ENCODE assay signal across 33 mouse cellular contexts in the genomic region with DNA sequence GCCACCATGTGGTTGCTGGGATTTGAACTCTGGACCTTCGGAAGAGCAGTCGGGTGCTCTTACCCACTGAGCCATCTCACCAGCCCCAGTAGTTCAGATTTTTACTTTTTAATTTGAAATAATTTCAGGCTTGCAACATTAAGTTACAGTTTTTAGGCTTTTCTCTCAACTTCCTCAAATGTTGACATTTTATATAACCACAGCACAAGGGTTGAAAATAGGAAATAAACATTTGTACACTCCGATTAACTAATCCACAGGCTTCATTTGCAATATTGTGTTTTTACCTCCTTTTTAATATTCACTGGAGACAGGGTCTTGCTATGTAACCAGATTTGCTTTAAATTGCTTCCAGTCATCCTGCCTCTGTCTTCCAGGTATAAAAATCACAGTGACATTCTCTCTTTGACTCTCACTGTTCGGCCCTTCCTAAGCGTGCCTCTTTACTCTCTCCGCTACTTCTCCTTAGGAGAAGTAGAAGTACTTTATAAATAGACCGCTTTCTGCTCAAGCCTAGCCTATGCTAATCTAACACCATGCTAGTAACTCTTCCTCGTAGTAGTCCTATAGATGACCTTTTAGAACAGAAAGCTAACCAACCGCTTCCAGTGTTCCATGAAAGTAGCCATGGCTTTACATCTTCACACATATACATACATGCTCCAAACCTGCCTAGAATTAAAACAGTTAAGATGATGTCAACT.
DNase-seq lines count a peak whose midpoint lies in the region; ATAC-seq and TF ChIP-seq lines count a peak whose summit lies in the region.
"Had no signal": no experiment of that assay in that cellular context is flagged by ENCODE, and none has a peak within 500 bp of the region (broad histone marks: within the 10 kb centered on the region; RNA-seq: fewer than 3 reads in every experiment).

No protein-coding gene starts in this region.

- no peak for TF ChIP-seq CTCF in hindbrain, postnatal 0 days (IDR thresholded peaks at IDR 0.05; ENCODE audit: low read depth)

- H3K4me1 ChIP-seq in kidney, embryonic 14.5 days (ENCODE audit: control insufficient read depth, insufficient read depth, low read length): no peaks in the 10 kb centered on the region
- peaks cover 1% of the 10 kb centered on the region; the same call in 1 of the 2 replicates for H3K4me1 ChIP-seq in hindbrain, postnatal 0 days (ENCODE audit: insufficient read depth, low read length)
- peaks cover 8% of the 10 kb centered on the region for H3K4me1 ChIP-seq in midbrain, embryonic 14.5 days (ENCODE audit: control insufficient read depth, insufficient read depth, low read length)

- H3K36me3 ChIP-seq in kidney, embryonic 14.5 days (ENCODE audit: control insufficient read depth, insufficient read depth, low read length): peaks cover 4% of the 10 kb centered on the region; the same call in 1 of the 2 replicates
- no peaks in the 10 kb centered on the region for H3K36me3 ChIP-seq in hindbrain, postnatal 0 days (ENCODE audit: insufficient read depth, low read length)
- peaks cover 3% of the 10 kb centered on the region; the same call in 1 of the 2 replicates for H3K36me3 ChIP-seq in midbrain, embryonic 14.5 days (ENCODE audit: control insufficient read depth, insufficient read depth, low read length)
- H3K36me3 ChIP-seq: forebrain, embryonic 12.5 days; intestine, embryonic 15.5 days had no signal

- H3K27ac ChIP-seq in kidney, embryonic 14.5 days (ENCODE audit: low read depth, low read length): no peak overlapping the region
- H3K27ac ChIP-seq in hindbrain, postnatal 0 days: no peak overlapping the region
- H3K27ac ChIP-seq in midbrain, embryonic 14.5 days (replicated peaks; ENCODE audit: low read depth, low read length): no peak overlapping the region
- H3K27ac ChIP-seq: embryonic facial prominence, embryonic 10.5 days; embryonic facial prominence, embryonic 15.5 days; forebrain, embryonic 12.5 days; heart, adult 2 months; intestine, embryonic 15.5 days; left cerebral cortex, adult 2 months; limb, embryonic 12.5 days; liver, embryonic 12.5 days; midbrain, embryonic 12.5 days; stomach, postnatal 0 days had no signal

- H3K9ac ChIP-seq in kidney, embryonic 14.5 days (ENCODE audit: low read depth, low read length): no peak overlapping the region
- H3K9ac ChIP-seq in hindbrain, postnatal 0 days (replicated peaks; ENCODE audit: low read length): no peak overlapping the region
- no peak overlapping the region for H3K9ac ChIP-seq in midbrain, embryonic 14.5 days (replicated peaks; ENCODE audit: low read length)
- H3K9ac ChIP-seq: embryonic facial prominence, embryonic 15.5 days; forebrain, embryonic 12.5 days; forebrain, postnatal 0 days; heart, embryonic 12.5 days; intestine, embryonic 15.5 days; limb, embryonic 12.5 days; liver, embryonic 12.5 days; midbrain, embryonic 12.5 days had no signal

- H3K4me2 ChIP-seq in kidney, embryonic 14.5 days (replicated peaks; ENCODE audit: low read depth, low read length): no peak overlapping the region
- no peak overlapping the region for H3K4me2 ChIP-seq in hindbrain, postnatal 0 days (ENCODE audit: low read depth, low read length)
- no peak overlapping the region for H3K4me2 ChIP-seq in midbrain, embryonic 14.5 days (ENCODE audit: low read length)
- H3K4me2 ChIP-seq: embryonic facial prominence, embryonic 15.5 days; forebrain, embryonic 12.5 days; heart, embryonic 12.5 days; intestine, embryonic 15.5 days; limb, embryonic 12.5 days; liver, embryonic 12.5 days; midbrain, embryonic 12.5 days had no signal

- no peaks in the 10 kb centered on the region for H3K27me3 ChIP-seq in kidney, embryonic 14.5 days (ENCODE audit: control insufficient read depth, insufficient read depth, low read length)
- no peaks in the 10 kb centered on the region for H3K27me3 ChIP-seq in hindbrain, postnatal 0 days (ENCODE audit: insufficient read depth, low read length)
- H3K27me3 ChIP-seq in midbrain, embryonic 14.5 days (ENCODE audit: control insufficient read depth, insufficient read depth, low read length): no peaks in the 10 kb centered on the region
- H3K27me3 ChIP-seq: embryonic facial prominence, embryonic 15.5 days; forebrain, embryonic 12.5 days; heart, embryonic 12.5 days; intestine, embryonic 15.5 days; limb, embryonic 12.5 days; liver, embryonic 12.5 days; midbrain, embryonic 12.5 days had no signal

- 94% methylated on average over 9 of the region's 9 CpGs for WGBS in kidney, embryonic 14.5 days
- 94% methylated on average over 9 of the region's 9 CpGs for whole genome bisulfite sequencing in hindbrain, postnatal 0 days
- WGBS in midbrain, embryonic 14.5 days: 95% methylated on average over 9 of the region's 9 CpGs

- H3K4me3 ChIP-seq in kidney, embryonic 14.5 days (ENCODE audit: low read length): no peak overlapping the region
- H3K4me3 ChIP-seq in hindbrain, postnatal 0 days (ENCODE audit: low read length): no peak overlapping the region
- no peak overlapping the region for H3K4me3 ChIP-seq in midbrain, embryonic 14.5 days (replicated peaks; ENCODE audit: low read depth, low read length)
- H3K4me3 ChIP-seq: embryonic facial prominence, embryonic 10.5 days; embryonic facial prominence, embryonic 15.5 days; forebrain, embryonic 12.5 days; heart, adult 2 months; heart, embryonic 12.5 days; intestine, embryonic 15.5 days; left cerebral cortex, adult 2 months; limb, embryonic 12.5 days; liver, embryonic 12.5 days; midbrain, embryonic 12.5 days had no signal

- DNase-seq in frontal cortex, adult 2 months (ENCODE audit: extremely low spot score in 1 of 2, low spot score in 1 of 2): no peak
- peak; percentile 41 for DNase-seq in 416B (ENCODE audit: low read depth)
- no peak for DNase-seq in hindbrain, postnatal 0 days (ENCODE audit: low spot score)
- DNase-seq in midbrain, embryonic 14.5 days: no peak
- DNase-seq: adrenal gland, postnatal 25 days; cerebellum, adult 18-20 months; cerebellum, postnatal 14 days; forebrain, postnatal 0 days; gastrocnemius, postnatal 25 days; heart, adult 2 months; kidney, adult 8-10 months; kidney, postnatal 10 days; lung, adult 2 months; lung, postnatal 10 days; right cerebral cortex, adult 18-20 months; spleen, adult 18-20 months; thymus, adult 18-20 months; thymus, postnatal 25 days had no signal

- peak; percentile 41; the same call in 1 of the 2 replicates for ATAC-seq in frontal cortex, adult (ENCODE audit: low TSS enrichment)
- ATAC-seq in granulocyte monocyte progenitor cell, adult 5-6 weeks (replicated peaks; ENCODE audit: poor library complexity, severe bottlenecking): peak; percentile 83
- peak; percentile 90 for ATAC-seq in monocyte, adult 5-6 weeks (replicated peaks; ENCODE audit: insufficient number of reproducible peaks, low FRiP score, low TSS enrichment, poor library complexity, severe bottlenecking)
- ATAC-seq in kidney, embryonic 14.5 days (ENCODE audit: low FRiP score, low TSS enrichment): no peak
- no peak for ATAC-seq in hindbrain, postnatal 0 days
- ATAC-seq in midbrain, embryonic 14.5 days (ENCODE audit: low FRiP score, low TSS enrichment): no peak
- ATAC-seq: forebrain, postnatal 0 days; hindbrain, embryonic 16.5 days; intestine, embryonic 15.5 days; liver, embryonic 12.5 days had no signal

- H3K9me3 ChIP-seq in kidney, embryonic 14.5 days (ENCODE audit: control insufficient read depth, low read length): no peaks in the 10 kb centered on the region
- no peaks in the 10 kb centered on the region for H3K9me3 ChIP-seq in hindbrain, postnatal 0 days (ENCODE audit: low read length)
- H3K9me3 ChIP-seq in midbrain, embryonic 14.5 days (ENCODE audit: control insufficient read depth, low read length): no peaks in the 10 kb centered on the region
- H3K9me3 ChIP-seq: embryonic facial prominence, embryonic 10.5 days; embryonic facial prominence, embryonic 15.5 days; forebrain, embryonic 12.5 days; heart, embryonic 12.5 days; intestine, embryonic 15.5 days; limb, embryonic 12.5 days; liver, embryonic 12.5 days; midbrain, embryonic 12.5 days had no signal

Comparison
In these comparisons a context has a peak if more than half of its experiments do, and no peak if none do; other contexts are left out.
1. ATAC-seq: peak in frontal cortex, adult (single experiment), granulocyte monocyte progenitor cell, adult 5-6 weeks (single experiment) and monocyte, adult 5-6 weeks (single experiment); none in kidney, embryonic 14.5 days (single experiment), hindbrain, postnatal 0 days (single experiment) and midbrain, embryonic 14.5 days (single experiment).